Mouse (Mus musculus) G1E (cell line): Measurements from ENCODE around the gene Ifi208. TPM values are rescaled to one million over a fixed set of nuclear protein-coding genes. Genes with fewer than 3 reads are reported as not detected.
"Not testable (repeated sequence)": the region's sequence is repeated elsewhere in the genome, so short reads cannot be mapped to it uniquely, and the experiment has no call there.

ENCODE experiments used
- ATAC-seq: 2 replicates; pipeline ENCODE4 v1.8.0; 2016; ENCODE audit warnings: mild to moderate bottlenecking; ENCODE audit not compliant: insufficient number of reproducible peaks, poor library complexity, low FRiP score, severe bottlenecking; ENCODE audit errors: extremely low read depth
- DNase-seq: peaks from one replicate; pipeline ENCODE4 v3.0.0; 2012; ENCODE audit warnings: low spot score
- H3K27me3 ChIP-seq: 2 replicates; pipeline ENCODE4 v1.6.1; 2012; ENCODE audit warnings: mild to moderate bottlenecking, low read length, inconsistent platforms; ENCODE audit not compliant: insufficient read depth
- H3K36me3 ChIP-seq: replicated peaks from 2 replicates; pipeline ENCODE3; 2012; ENCODE audit warnings: mild to moderate bottlenecking, inconsistent platforms
- H3K4me1 ChIP-seq: 2 replicates; pipeline ENCODE4 v1.6.1; 2012; ENCODE audit warnings: low read depth, low read length, inconsistent platforms, mixed read lengths; ENCODE audit not compliant: insufficient read depth
- H3K4me3 ChIP-seq: 2 replicates; pipeline ENCODE4 v1.5.1; 2012; ENCODE audit warnings: low read depth, mild to moderate bottlenecking, inconsistent platforms, low read length, moderate library complexity, mixed read lengths
- H3K9me3 ChIP-seq: replicated peaks from 2 replicates; pipeline ENCODE4 v1.6.1; 2012; ENCODE audit warnings: inconsistent platforms
- CTCF ChIP-seq: IDR thresholded peaks from 2 replicates; pipeline ENCODE4 v1.5.1; 2012; ENCODE audit warnings: low read depth, low read length, inconsistent platforms, mixed read lengths
- GATA1 ChIP-seq: IDR thresholded peaks from 2 replicates; pipeline ENCODE4 v1.6.1; 2012; ENCODE audit warnings: borderline replicate concordance, low read length, inconsistent platforms, mixed read lengths
- GATA2 ChIP-seq: IDR thresholded peaks from 2 replicates; pipeline ENCODE4 v1.6.1; 2012; ENCODE audit warnings: low read depth, low read length, inconsistent platforms, borderline replicate concordance
- POLR2AphosphoS5 ChIP-seq: IDR thresholded peaks from 2 replicates; pipeline ENCODE4 v1.6.1; 2012; ENCODE audit warnings: low read depth, low read length, inconsistent platforms; ENCODE audit not compliant: insufficient replicate concordance
- TAL1 ChIP-seq: conservative IDR thresholded peaks from 2 replicates; pipeline ENCODE4 v1.6.1; 2012; ENCODE audit warnings: low read depth, low read length, inconsistent platforms, mixed read lengths
- polyA plus RNA-seq: library from polyadenylated mRNA; stranded (reverse); fragments of >175 nt; gene quantifications from 2 replicates; pipeline ENCODE4 v1.2.3, GENCODE M21; 2012
- total RNA-seq, 2 experiments: library from RNA; stranded (forward) in 1 of 2; stranded (reverse) in 1 of 2; fragments of 200-1000 nt in 1 of 2; fragments of >200 nt in 1 of 2; fragmentation: Nextera tagmentation in 1 of 2; gene quantifications; 2 replicates each; pipeline ENCODE4 v1.2.3; 2014 to 2017

Gene Ifi208
- total RNA-seq (2014; fragmentation: Nextera tagmentation) (not detected in 2 replicates), total RNA-seq (2017) (0.06 and 0.16 TPM in 2 replicates), polyA plus RNA-seq (not detected in 2 replicates)

- ATAC-seq, H3K27me3 ChIP-seq, H3K4me3 ChIP-seq, H3K9me3 ChIP-seq, H3K36me3 ChIP-seq, H3K4me1 ChIP-seq, DNase-seq: not testable (repeated sequence)
Measured at GRCm38 (mm10) chr1:173673458-173674097, at the start of gene Ifi208. Gene Ifi208, plus strand, starts transcription at chr1:173673675.

GRCm38 (mm10) chr1:173624052-173624451 is 49.4 kb upstream of the Ifi208 start:
- DNase-seq (no peak), ATAC-seq (no peak)
- Histone ChIP-seq H3K4me3 (no peak overlapping the region), H3K36me3 (no peaks in the 10 kb centered on the region), H3K4me1 (no peaks in the 10 kb centered on the region), H3K27me3 (no peaks in the 10 kb centered on the region), H3K9me3 (no peaks in the 10 kb centered on the region; the same call in 1 of the 2 replicates)
- TF ChIP-seq CTCF, result no peak
- no peak for TF ChIP-seq GATA1
- no peak for TF ChIP-seq POLR2AphosphoS5
- no peak for TF ChIP-seq TAL1
- no peak for TF ChIP-seq GATA2

- Histone ChIP-seq H3K36me3 (no peaks in the 10 kb centered on the region), H3K4me3 (no peak overlapping the region), H3K9me3 (no peaks in the 10 kb centered on the region; the same call in 1 of the 2 replicates), H3K4me1 (no peaks in the 10 kb centered on the region), H3K27me3 (no peaks in the 10 kb centered on the region)
- ATAC-seq, result no peak
- DNase-seq, result no peak
- TF ChIP-seq GATA1 (no peak), TAL1 (no peak), GATA2 (no peak), POLR2AphosphoS5 (no peak)
Measured at GRCm38 (mm10) chr1:173626686-173627085, 46.8 kb upstream of the Ifi208 start.

GRCm38 (mm10) chr1:173630622-173631021 is 42.9 kb upstream of the Ifi208 start, which contains the start of gene Ifi209:
Gene Ifi209, plus strand, starts transcription at chr1:173630917.
- not testable (repeated sequence) for H3K9me3 ChIP-seq, H3K36me3 ChIP-seq, H3K4me1 ChIP-seq, H3K4me3 ChIP-seq, ATAC-seq, H3K27me3 ChIP-seq, DNase-seq

- Histone ChIP-seq H3K27me3 (no peaks in the 10 kb centered on the region), H3K4me3 (no peak overlapping the region), H3K9me3 (no peaks in the 10 kb centered on the region), H3K4me1 (no peaks in the 10 kb centered on the region), H3K36me3 (no peaks in the 10 kb centered on the region)
- TF ChIP-seq GATA1 (no peak), TAL1 (no peak), POLR2AphosphoS5 (no peak), CTCF (no peak), GATA2 (no peak)
- no peak for DNase-seq
- ATAC-seq, result no peak
Measured at GRCm38 (mm10) chr1:173633969-173634645, 39.4 kb upstream of the Ifi208 start.

GRCm38 (mm10) chr1:173645393-173645792 is 28.1 kb upstream of the Ifi208 start:
- no peaks in the 10 kb centered on the region for H3K27me3 ChIP-seq
- TF ChIP-seq GATA2 (no peak), POLR2AphosphoS5 (no peak), CTCF (no peak), GATA1 (no peak), TAL1 (no peak)
- H3K9me3 ChIP-seq, result no peaks in the 10 kb centered on the region
- ATAC-seq, result no peak
- no peaks in the 10 kb centered on the region for H3K36me3 ChIP-seq
- DNase-seq, result no peak
- no peaks in the 10 kb centered on the region for H3K4me1 ChIP-seq
- H3K4me3 ChIP-seq, result no peak overlapping the region

- Histone ChIP-seq H3K4me1 (no peaks in the 10 kb centered on the region), H3K27me3 (no peaks in the 10 kb centered on the region), H3K36me3 (no peaks in the 10 kb centered on the region), H3K4me3 (no peak overlapping the region), H3K9me3 (no peaks in the 10 kb centered on the region)
- DNase-seq (no peak), ATAC-seq (no peak)
- no peak for TF ChIP-seq GATA2
- TF ChIP-seq CTCF, result no peak
- no peak for TF ChIP-seq TAL1
- TF ChIP-seq POLR2AphosphoS5, result no peak
Measured at GRCm38 (mm10) chr1:173657973-173658372, 15.5 kb upstream of the Ifi208 start.

- not testable (repeated sequence) for H3K27me3 ChIP-seq, DNase-seq, H3K36me3 ChIP-seq, H3K4me1 ChIP-seq, H3K9me3 ChIP-seq, ATAC-seq, H3K4me3 ChIP-seq
Measured at GRCm38 (mm10) chr1:173678605-173679004, 5.1 kb downstream of the Ifi208 start.
